Mouse (Mus musculus): ENCODE measurements at regions not wholly inside any gene's neighbourhood (a gene's known extent, or its start where the extent isn't known, plus 50 kb on each side); places are given as distances from the start of the nearest gene placed in this dataset.

- no peak overlapping the region for H3K9ac ChIP-seq (ENCODE audit: control insufficient read depth, low read depth, low read length, poor library complexity, severe bottlenecking)
- no peaks in the 10 kb centered on the region for H3K4me1 ChIP-seq (ENCODE audit: control insufficient read depth in 1 of 2, insufficient read depth in 2 of 2, low read length in 2 of 2)
- H3K9me3 ChIP-seq (replicated peaks; ENCODE audit: insufficient read depth, low read length) = no peaks in the 10 kb centered on the region
- H3K4me3 ChIP-seq (ENCODE audit: control insufficient read depth in 1 of 2, insufficient read depth in 1 of 2, low read depth in 2 of 2, low read length in 2 of 2) = no peak overlapping the region
- H3K27me3 ChIP-seq (ENCODE audit: control insufficient read depth in 1 of 2, insufficient read depth in 2 of 2, low read length in 2 of 2) = no peaks in the 10 kb centered on the region
- DNase-seq (ENCODE audit: low read depth, low spot score) = no peak
- H3K36me3 ChIP-seq (ENCODE audit: control insufficient read depth in 1 of 2, insufficient read depth in 2 of 2, low read length in 2 of 2) = no peaks in the 10 kb centered on the region
- no peaks in the 10 kb centered on the region for H3K79me2 ChIP-seq (ENCODE audit: control insufficient read depth, insufficient read depth, low read length, poor library complexity)
- TF ChIP-seq ZKSCAN1 (IDR thresholded peaks at IDR 0.05; ENCODE audit: low read depth, low read length) (no peak), ETS1 (IDR thresholded peaks at IDR 0.05; ENCODE audit: low read depth, low read length) (no peak), POLR2AphosphoS2 (IDR thresholded peaks at IDR 0.05; ENCODE audit: low read length) (no peak), JUND (IDR thresholded peaks at IDR 0.05; ENCODE audit: low read depth, low read length) (no peak), MYB (IDR thresholded peaks at IDR 0.05; ENCODE audit: low read depth, low read length) (no peak), ELF1 (IDR thresholded peaks at IDR 0.05; ENCODE audit: low read depth, low read length) (no peak), SIN3A (IDR thresholded peaks at IDR 0.05; ENCODE audit: low read length) (no peak), E2F4 (IDR thresholded peaks at IDR 0.05; ENCODE audit: borderline replicate concordance, low read depth, low read length) (no peak), CHD1 (IDR thresholded peaks at IDR 0.05; ENCODE audit: low read depth, low read length) (no peak), MEF2A (IDR thresholded peaks at IDR 0.05; ENCODE audit: extremely low read depth, insufficient replicate concordance, low read depth, low read length, poor library complexity, severe bottlenecking) (no peak), TBP (IDR thresholded peaks at IDR 0.05; ENCODE audit: low read depth, low read length) (no peak), KAT2A (conservative IDR thresholded peaks at IDR 0.05; ENCODE audit: low read depth, low read length) (no peak), UBTF (IDR thresholded peaks at IDR 0.05; ENCODE audit: borderline replicate concordance, insufficient read depth, low read depth, low read length) (no peak), ZMIZ1 (IDR thresholded peaks at IDR 0.05; ENCODE audit: low read depth, low read length) (no peak), ZC3H11A (IDR thresholded peaks at IDR 0.05; ENCODE audit: low read depth, low read length) (no peak), CTCF (IDR thresholded peaks at IDR 0.05 in 2 of 3, conservative IDR thresholded peaks at IDR 0.05 in 1 of 3; ENCODE audit: control insufficient read depth in 1 of 3, insufficient read depth in 1 of 3, low read depth in 2 of 3, low read length in 3 of 3, poor library complexity in 1 of 3, severe bottlenecking in 1 of 3) (no peak), GABPA (IDR thresholded peaks at IDR 0.05; ENCODE audit: low read depth, low read length) (no peak)
- H3K27ac ChIP-seq (ENCODE audit: control insufficient read depth, low read depth, low read length) = no peak overlapping the region
Measured at GRCm38 (mm10) chr4:95360336-95360967, 196.9 kb upstream of the Fggy start.

- Histone ChIP-seq H3K27ac (ENCODE audit: control insufficient read depth, low read depth, low read length) (no peak overlapping the region), H3K9me3 (replicated peaks; ENCODE audit: insufficient read depth, low read length) (no peaks in the 10 kb centered on the region), H3K79me2 (ENCODE audit: control insufficient read depth, insufficient read depth, low read length, poor library complexity) (no peaks in the 10 kb centered on the region), H3K9ac (ENCODE audit: control insufficient read depth, low read depth, low read length, poor library complexity, severe bottlenecking) (no peak overlapping the region), H3K27me3 (ENCODE audit: control insufficient read depth in 1 of 2, insufficient read depth in 2 of 2, low read length in 2 of 2) (no peaks in the 10 kb centered on the region), H3K4me3 (ENCODE audit: control insufficient read depth in 1 of 2, insufficient read depth in 1 of 2, low read depth in 2 of 2, low read length in 2 of 2) (no peak overlapping the region), H3K4me1 (ENCODE audit: control insufficient read depth in 1 of 2, insufficient read depth in 2 of 2, low read length in 2 of 2) (no peaks in the 10 kb centered on the region), H3K36me3 (ENCODE audit: control insufficient read depth in 1 of 2, insufficient read depth in 2 of 2, low read length in 2 of 2) (no peaks in the 10 kb centered on the region)
- TF ChIP-seq ZNF384 (IDR thresholded peaks at IDR 0.05; ENCODE audit: low read depth, low read length) = no peak
- TF ChIP-seq USF1 (IDR thresholded peaks at IDR 0.05; ENCODE audit: low read depth, low read length) = no peak
- no peak for TF ChIP-seq MXI1 (IDR thresholded peaks at IDR 0.05; ENCODE audit: low read depth, low read length)
- DNase-seq (ENCODE audit: low read depth, low spot score) = no peak
Measured at GRCm38 (mm10) chr4:95364376-95365082, 192.8 kb upstream of the Fggy start.
